Mouse (Mus musculus) testis, postnatal 14 days (tissue): ENCODE measurements around the gene Nup62.

Experiments used
- DNase-seq: peaks from one replicate; pipeline ENCODE4 v3.0.0; 2021; ENCODE audit warnings: low spot score

Nup62 gene

DNA sequence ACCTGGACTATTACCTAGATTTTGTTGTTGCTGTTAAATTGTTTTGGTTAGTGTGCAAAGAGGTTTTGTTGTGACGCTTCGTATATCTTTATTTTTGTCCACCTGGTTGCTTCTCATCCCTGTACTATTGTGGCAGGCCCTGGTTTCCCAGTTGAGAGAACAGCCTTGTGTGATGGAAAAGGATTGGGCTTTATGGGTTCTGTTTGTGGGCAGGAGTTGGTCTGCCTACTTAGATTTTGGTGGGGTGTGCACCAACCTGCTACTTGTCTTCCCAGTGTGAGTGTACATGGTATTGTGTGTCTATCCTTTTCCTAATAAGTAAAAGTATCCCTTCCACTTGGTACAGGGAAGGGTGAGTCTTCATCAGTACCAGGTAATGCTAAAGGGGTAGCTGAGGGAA lies 3.5 kb downstream of the Nup62 start:
- DNase-seq, result no peak

GRCm38 (mm10) chr7:44819863-44820262 lies 4.0 kb downstream of the Nup62 start:
- no peak for DNase-seq

DNA sequence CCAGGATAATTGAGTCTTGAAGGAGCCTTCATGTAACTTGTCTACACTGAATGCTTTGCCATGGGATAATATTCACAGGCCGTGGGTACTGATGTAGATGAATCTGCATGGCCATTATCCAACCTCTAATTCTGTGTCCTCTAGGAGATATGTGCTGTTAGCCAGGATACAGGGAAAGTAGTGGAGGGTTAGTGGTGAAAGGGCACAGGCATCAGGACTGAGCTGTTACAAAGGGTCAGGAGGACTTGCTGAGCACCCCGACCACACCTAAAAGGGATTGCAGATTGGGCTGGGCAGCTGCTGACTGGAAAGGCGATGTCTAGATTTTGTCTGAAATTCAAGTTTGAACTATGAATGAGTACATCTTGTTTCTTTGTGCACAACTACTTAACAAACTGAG lies 4.6 kb downstream of the Nup62 start:
- no peak for DNase-seq

DNA sequence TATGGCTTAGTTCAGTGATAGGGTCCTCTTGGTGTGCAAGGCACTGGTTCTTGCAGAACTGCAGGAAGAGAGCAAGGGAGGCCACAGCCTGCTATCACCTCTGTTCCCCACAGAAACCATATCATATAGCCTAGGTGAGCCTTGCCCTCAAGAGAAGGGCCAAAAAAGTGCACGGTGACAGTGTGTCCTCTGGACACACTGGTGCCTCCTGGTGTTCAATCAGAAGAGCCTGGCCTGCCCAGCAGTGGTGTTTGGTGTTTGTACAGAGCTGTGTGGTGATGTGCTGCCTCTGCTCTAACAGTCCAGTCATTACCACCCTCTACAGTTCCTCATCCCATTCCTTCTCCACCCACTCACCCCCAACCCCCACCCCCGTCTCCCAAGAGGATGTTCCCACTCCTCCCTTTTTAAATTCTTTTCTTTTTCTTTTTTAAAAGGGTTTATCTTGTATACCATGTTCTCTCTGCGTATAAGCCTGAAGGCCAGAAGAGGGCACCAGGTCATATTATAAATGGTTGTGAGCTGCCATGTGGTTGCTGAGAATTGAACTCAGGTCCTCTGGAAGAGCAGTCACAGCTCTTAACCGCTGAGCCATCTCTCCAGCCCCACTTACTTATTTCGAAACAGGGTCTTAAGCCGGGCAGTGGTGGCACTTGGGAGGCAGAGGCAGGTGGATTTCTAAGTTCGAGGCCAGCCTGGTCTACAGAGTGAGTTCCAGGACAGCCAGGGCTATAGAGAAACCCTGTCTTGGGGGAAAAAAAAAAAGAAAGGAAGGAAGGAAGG lies 6.0 kb downstream of the Nup62 start:
- DNase-seq, result no peak

- no peak for DNase-seq
Measured at GRCm38 (mm10) chr7:44823409-44823808, 7.5 kb downstream of the Nup62 start.

- peak; percentile 39 for DNase-seq
Measured at GRCm38 (mm10) chr7:44824872-44825271, 9.0 kb downstream of the Nup62 start.

DNA sequence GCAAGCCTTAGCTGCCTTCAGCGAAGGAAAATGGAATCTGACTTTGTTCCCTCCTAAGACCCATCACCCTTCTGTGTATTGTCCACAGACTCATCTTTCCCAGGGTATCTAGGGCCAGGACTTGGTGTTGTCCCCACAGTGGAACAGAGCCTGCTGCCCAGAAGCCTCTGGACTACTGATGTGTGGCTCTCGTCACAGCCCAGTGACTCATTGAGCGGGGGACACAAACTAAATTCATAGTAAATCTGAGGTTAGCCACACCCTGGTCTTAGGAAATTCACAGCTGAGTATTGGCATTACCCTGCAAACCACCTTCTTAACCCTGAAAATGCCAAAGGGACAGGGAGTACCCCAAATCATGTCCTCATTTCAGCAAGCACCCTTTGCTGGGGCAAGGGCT lies 10.9 kb downstream of the Nup62 start:
- no peak for DNase-seq

- DNase-seq, result no peak
Measured at GRCm38 (mm10) chr7:44828706-44829105, 12.8 kb downstream of the Nup62 start.

DNA sequence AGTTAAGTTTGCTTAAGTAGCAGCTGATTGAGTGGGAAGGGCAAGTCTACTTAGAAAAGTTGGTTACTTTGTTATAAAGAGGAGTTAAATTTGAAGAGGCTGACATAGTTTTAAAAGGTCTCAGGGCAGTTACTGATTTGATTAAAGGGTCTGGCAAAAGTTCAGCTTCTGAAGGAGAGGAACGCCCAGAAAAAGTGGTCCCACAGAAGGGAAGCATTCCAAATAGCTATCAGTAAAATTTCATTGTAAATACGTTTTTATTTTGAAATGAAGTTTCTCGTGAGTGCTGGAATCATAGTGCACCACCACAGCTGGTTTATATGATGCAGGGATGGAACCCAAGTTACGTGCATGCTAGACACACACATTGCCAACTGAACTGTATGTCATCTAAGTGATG lies 16.9 kb downstream of the Nup62 start:
- no peak for DNase-seq

DNA sequence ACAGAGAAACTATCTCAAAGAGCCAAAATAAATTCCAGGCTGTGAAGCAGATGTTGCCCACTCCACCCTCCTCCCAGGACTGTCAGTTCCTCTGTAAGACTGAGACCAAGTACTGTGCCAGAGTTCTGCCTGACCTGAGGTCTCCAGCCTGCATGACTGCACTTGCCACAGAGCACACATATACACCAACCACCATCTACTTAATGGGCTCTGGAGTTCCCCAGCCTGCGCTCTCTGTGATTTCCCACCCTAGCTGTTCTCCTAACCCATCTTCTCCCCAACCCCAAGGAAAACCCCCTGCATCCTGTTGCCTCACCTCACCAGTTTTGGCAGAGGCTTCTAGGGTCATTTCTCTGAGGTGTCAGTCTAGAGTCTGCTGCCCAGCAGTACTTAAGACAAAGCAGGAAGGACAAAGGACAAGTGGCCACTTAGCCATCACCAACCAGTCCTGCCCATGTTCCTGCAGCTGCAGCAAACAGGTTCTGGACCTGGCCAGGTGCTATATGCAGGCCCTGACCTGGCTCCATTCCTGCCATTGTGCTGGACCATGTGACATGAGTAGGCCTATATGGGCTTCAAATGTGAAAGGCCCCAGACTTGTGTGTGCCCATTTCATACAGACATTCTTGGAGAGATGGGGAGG lies 19.6 kb downstream of the Nup62 start:
- DNase-seq, result no peak

GRCm38 (mm10) chr7:44836016-44836404 lies 20.1 kb downstream of the Nup62 start:
- DNase-seq, result no peak

GRCm38 (mm10) chr7:44836423-44837053 lies 20.6 kb downstream of the Nup62 start:
- DNase-seq, result no peak

GRCm38 (mm10) chr7:44838073-44838472 lies 22.2 kb downstream of the Nup62 start:
- DNase-seq, result no peak

DNA sequence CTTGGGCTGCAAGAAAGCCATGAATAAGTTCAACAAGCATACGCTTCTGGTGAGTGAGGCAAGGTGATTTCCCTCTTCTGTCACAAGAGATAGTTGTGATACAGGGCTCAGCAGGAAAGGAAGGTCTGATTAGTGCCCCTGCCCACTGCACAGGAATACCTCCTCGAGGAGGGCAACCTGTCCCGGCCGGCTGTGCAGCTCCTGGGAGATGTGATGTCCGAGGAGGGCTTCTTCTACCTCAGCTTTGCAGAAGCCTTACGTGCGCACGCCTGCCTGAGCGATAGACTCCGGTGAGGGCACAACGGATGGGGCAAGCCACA lies 23.2 kb downstream of the Nup62 start:
- no peak for DNase-seq

DNA sequence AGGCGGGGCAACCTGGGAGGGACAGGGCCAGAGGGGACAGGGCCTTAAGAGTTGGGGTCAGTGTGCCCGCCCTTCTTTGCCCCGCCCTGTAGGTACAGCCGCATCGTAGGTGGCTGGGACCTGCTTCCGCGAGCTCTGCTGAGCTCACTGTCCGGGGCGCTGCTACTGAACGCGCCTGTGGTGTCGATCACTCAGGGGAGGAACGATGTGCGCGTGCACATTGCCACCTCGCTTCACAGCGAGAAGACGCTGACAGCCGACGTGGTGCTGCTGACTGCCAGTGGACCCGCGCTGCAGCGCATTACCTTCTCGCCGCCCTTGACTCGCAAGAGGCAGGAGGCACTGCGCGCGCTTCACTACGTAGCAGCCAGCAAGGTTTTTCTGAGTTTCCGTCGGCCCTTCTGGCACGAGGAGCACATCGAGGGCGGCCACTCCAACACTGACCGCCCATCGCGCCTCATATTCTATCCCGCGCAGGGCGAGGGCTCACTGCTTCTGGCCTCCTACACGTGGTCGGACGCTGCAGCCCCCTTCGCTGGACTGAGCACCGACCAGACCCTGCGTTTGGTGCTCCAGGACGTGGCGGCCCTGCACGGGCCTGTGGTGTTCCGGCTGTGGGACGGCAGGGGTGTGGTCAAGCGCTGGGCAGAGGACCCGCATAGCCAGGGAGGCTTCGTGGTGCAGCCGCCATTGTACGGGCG lies 23.8 kb downstream of the Nup62 start:
- peak; percentile 51 for DNase-seq

GRCm38 (mm10) chr7:44840426-44840825 lies 24.5 kb downstream of the Nup62 start:
- no peak for DNase-seq

DNA sequence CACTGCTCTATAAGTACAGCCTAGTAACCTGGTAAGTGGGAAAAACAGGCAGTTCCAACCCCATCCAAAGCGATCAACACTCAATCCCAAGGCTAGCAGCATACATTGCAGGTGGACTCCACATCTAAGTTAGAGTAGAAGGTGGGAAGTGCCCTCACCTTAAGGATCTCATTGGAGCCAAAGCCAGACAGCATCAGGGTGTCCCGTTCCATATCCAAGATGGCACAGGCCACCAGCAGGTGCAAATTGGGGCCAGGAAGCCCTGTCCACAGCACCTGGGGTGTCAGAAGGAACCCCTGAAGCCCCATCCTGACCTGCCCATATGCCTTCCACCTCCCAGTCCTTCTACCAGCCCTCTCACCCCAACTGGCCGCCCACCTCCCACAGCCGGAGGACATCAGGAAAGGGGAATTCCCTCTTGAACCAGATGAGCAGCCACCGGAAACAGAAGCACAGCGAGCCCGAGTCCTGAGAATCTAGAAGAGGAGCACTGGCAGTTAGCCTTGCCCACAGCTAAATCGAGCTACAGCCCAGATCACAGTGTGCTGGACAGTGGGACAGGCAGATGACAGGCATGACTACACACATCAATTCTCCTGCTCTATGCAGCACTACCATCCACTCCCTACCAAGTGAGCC lies 26.1 kb downstream of the Nup62 start:
- no peak for DNase-seq

- no peak for DNase-seq
Measured at GRCm38 (mm10) chr7:44845006-44845405, 29.1 kb downstream of the Nup62 start.

- DNase-seq, result no peak
Measured at GRCm38 (mm10) chr7:44846804-44847203, 30.9 kb downstream of the Nup62 start.

GRCm38 (mm10) chr7:44847772-44848171 lies 31.9 kb downstream of the Nup62 start:
- DNase-seq, result no peak

- peak; percentile 96 for DNase-seq
Measured at GRCm38 (mm10) chr7:44848561-44849415, 32.9 kb downstream of the Nup62 start, which contains the start of the genes Akt1s1 and Tbc1d17. Akt1s1 (plus strand) TSS chr7:44848991. Tbc1d17 (minus strand) TSS chr7:44849079.
